Mouse (Mus musculus): ENCODE data around the gene Trim8.

- no peak for TF ChIP-seq EP300 (IDR thresholded peaks at IDR 0.05; ENCODE audit: low read depth)
- no peak for TF ChIP-seq CTCF (IDR thresholded peaks at IDR 0.05; ENCODE audit: low read depth)
These were observed 22.7 kb upstream of the Trim8 start for GRCm38 (mm10) chr19:46478826-46479225.
